Mouse (Mus musculus) liver, embryonic 14.5 days (tissue): ENCODE results near the gene Cx3cr1.

ENCODE experiments used
- CTCF ChIP-seq: IDR thresholded peaks from 2 replicates; pipeline ENCODE4 v1.5.1; 2016; ENCODE audit warnings: antibody characterized with exemption, low read depth, control low read depth
- EP300 ChIP-seq: IDR thresholded peaks from 2 replicates; pipeline ENCODE4 v1.6.1; 2016; ENCODE audit warnings: antibody characterized with exemption, low read depth

DNA sequence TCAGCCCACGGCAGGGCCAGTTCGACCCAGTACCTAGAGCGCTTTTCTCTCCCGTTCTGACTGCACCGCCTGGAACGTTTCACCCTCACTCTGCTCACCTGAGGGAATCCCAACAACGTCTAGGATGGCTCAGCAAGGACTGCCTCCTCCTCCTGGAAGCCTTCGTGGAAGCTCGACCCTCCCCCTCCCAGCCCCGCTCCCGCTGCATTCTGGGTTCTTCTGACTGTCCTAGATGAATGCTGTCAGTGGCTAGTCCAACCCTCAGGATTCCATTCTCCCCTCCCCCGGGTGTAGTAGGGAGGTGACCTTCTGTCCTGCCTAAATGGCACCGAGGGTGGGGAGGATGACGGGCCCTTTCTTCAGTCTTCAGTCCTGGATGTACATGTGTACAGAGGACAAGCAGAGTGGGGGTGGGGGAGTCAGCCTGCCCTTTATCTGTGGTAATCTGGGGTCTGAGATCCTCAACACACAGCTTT lies 85.1 kb downstream of the Cx3cr1 start, which contains the start of gene Csrnp1:
- TF ChIP-seq CTCF (no peak), EP300 (no peak)
